24 mouse cellular contexts compared by ENCODE assay signal in genomic region chr2:68966360-68966759, GRCm38 (mm10).
"Had no signal": no experiment of that assay in that cellular context is flagged by ENCODE, and none has a peak within 500 bp of the region (broad histone marks: within the 10 kb centered on the region; RNA-seq: fewer than 3 reads in every experiment).

No protein-coding gene starts in this region.

- H3K9ac ChIP-seq: limb, embryonic 12.5 days; limb, embryonic 15.5 days; liver, embryonic 14.5 days; liver, postnatal 0 days; lung, embryonic 14.5 days; neural tube, embryonic 13.5 days; stomach, embryonic 15.5 days had no signal

- H3K27ac ChIP-seq: left cerebral cortex, adult 2 months; limb, embryonic 12.5 days; limb, embryonic 15.5 days; liver, embryonic 14.5 days; macrophage; neural tube, embryonic 13.5 days; stomach, embryonic 15.5 days had no signal

- H3K4me3 ChIP-seq: left cerebral cortex, adult 2 months; limb, embryonic 12.5 days; limb, embryonic 15.5 days; myocyte; neural tube, embryonic 13.5 days; stomach, embryonic 15.5 days had no signal

- ATAC-seq: intestine, embryonic 16.5 days; liver, postnatal 0 days; lung, postnatal 0 days had no signal

- DNase-seq: kidney, adult 18-20 months; kidney, adult 9 months; kidney, postnatal 14 days; kidney, postnatal 4 days; layer of hippocampus, postnatal 36 days; left cerebral cortex, postnatal 4 days; liver, postnatal 0 days; lung, embryonic 14.5 days; retina, postnatal 1 day; right cerebral cortex, postnatal 25 days; spleen, adult 18-20 months; thymus, adult 2 months; thymus, postnatal 25 days had no signal

- H3K4me1 ChIP-seq: limb, embryonic 12.5 days; limb, embryonic 15.5 days; neural tube, embryonic 13.5 days; stomach, embryonic 15.5 days had no signal

- H3K27me3 ChIP-seq: limb, embryonic 15.5 days; neural tube, embryonic 13.5 days; stomach, embryonic 15.5 days had no signal

- H3K4me2 ChIP-seq: limb, embryonic 12.5 days; limb, embryonic 15.5 days; liver, embryonic 11.5 days; lung, embryonic 14.5 days; neural tube, embryonic 13.5 days; stomach, embryonic 15.5 days had no signal
